Mouse (Mus musculus): ENCODE data around the gene E130114P18Rik. TPM values are rescaled to one million over a fixed set of nuclear protein-coding genes. Genes with fewer than 3 reads are reported as not detected.

E130114P18Rik gene
- polyA plus RNA-seq, 1 experiment from 2014 or later, result 11.0 TPM

- peaks cover 46% of the 10 kb centered on the region for H3K4me1 ChIP-seq
- peak overlapping the region; percentile 80; the same call in 1 of the 2 replicates for H3K4me3 ChIP-seq
- no peak overlapping the region for H3K27ac ChIP-seq
- peaks cover 75% of the 10 kb centered on the region for H3K27me3 ChIP-seq (ENCODE audit: low read depth, poor library complexity, severe bottlenecking)
- 37% methylated on average over 7 of the region's 7 CpGs for WGBS
- peaks cover 22% of the 10 kb centered on the region for H3K36me3 ChIP-seq
- H3K9me3 ChIP-seq (replicated peaks), result no peaks in the 10 kb centered on the region
- no peak for DNase-seq (ENCODE audit: low spot score)
Observed at GRCm38 (mm10) chr4:97780024-97780423, 2.1 kb upstream of the E130114P18Rik start.

GRCm38 (mm10) chr4:97779003-97779930, 1.4 kb upstream of the E130114P18Rik start:
- H3K4me3 ChIP-seq, result peak overlapping the region; percentile 80
- 5% methylated on average over 18 of the region's 18 CpGs for WGBS
- DNase-seq (ENCODE audit: low spot score), result no peak
- no peaks in the 10 kb centered on the region for H3K9me3 ChIP-seq (replicated peaks)
- H3K36me3 ChIP-seq, result peaks cover 19% of the 10 kb centered on the region
- H3K27me3 ChIP-seq (ENCODE audit: low read depth, poor library complexity, severe bottlenecking), result peaks cover 67% of the 10 kb centered on the region
- H3K4me1 ChIP-seq, result peaks cover 52% of the 10 kb centered on the region
- H3K27ac ChIP-seq, result peak overlapping the region; percentile 96

GRCm38 (mm10) chr4:97778211-97779002, 529 bp upstream of the E130114P18Rik start:
- peak overlapping the region; percentile 80 for H3K4me3 ChIP-seq
- peak; percentile 76 for DNase-seq (ENCODE audit: low spot score)
- WGBS, result under 1% methylated on average over 93 of the region's 94 CpGs
- H3K27ac ChIP-seq, result peak overlapping the region; percentile 96
- peaks cover 59% of the 10 kb centered on the region for H3K27me3 ChIP-seq (ENCODE audit: low read depth, poor library complexity, severe bottlenecking)
- no peaks in the 10 kb centered on the region for H3K9me3 ChIP-seq (replicated peaks)
- H3K4me1 ChIP-seq, result peaks cover 58% of the 10 kb centered on the region
- peaks cover 10% of the 10 kb centered on the region for H3K36me3 ChIP-seq

- WGBS, result under 1% methylated on average over 60 of the region's 77 CpGs
- DNase-seq (ENCODE audit: low spot score), result peak; percentile 76
- no peaks in the 10 kb centered on the region for H3K36me3 ChIP-seq
- H3K27me3 ChIP-seq (ENCODE audit: low read depth, poor library complexity, severe bottlenecking), result peaks cover 46% of the 10 kb centered on the region
- peak overlapping the region; percentile 96 for H3K27ac ChIP-seq
- peaks cover 60% of the 10 kb centered on the region for H3K4me1 ChIP-seq
- peak overlapping the region; percentile 80 for H3K4me3 ChIP-seq
- no peaks in the 10 kb centered on the region for H3K9me3 ChIP-seq (replicated peaks)
Observed at GRCm38 (mm10) chr4:97777081-97777705, 685 bp downstream of the E130114P18Rik start.

GRCm38 (mm10) chr4:97776388-97777080, 1.3 kb downstream of the E130114P18Rik start:
- H3K36me3 ChIP-seq, result no peaks in the 10 kb centered on the region
- H3K27me3 ChIP-seq (ENCODE audit: low read depth, poor library complexity, severe bottlenecking), result peaks cover 44% of the 10 kb centered on the region
- peaks cover 62% of the 10 kb centered on the region for H3K4me1 ChIP-seq
- H3K4me3 ChIP-seq, result peak overlapping the region; percentile 80
- under 1% methylated on average over 10 of the region's 10 CpGs for WGBS
- H3K27ac ChIP-seq, result peak overlapping the region; percentile 96
- H3K9me3 ChIP-seq (replicated peaks), result no peaks in the 10 kb centered on the region
- peak; percentile 61 for DNase-seq (ENCODE audit: low spot score)

GRCm38 (mm10) chr4:97775494-97776265, 2.2 kb downstream of the E130114P18Rik start:
- Histone ChIP-seq H3K4me3 (peak overlapping the region; percentile 80), H3K27me3 (ENCODE audit: low read depth, poor library complexity, severe bottlenecking) (peaks cover 36% of the 10 kb centered on the region), H3K27ac (peak overlapping the region; percentile 73), H3K36me3 (no peaks in the 10 kb centered on the region), H3K9me3 (replicated peaks) (no peaks in the 10 kb centered on the region), H3K4me1 (peaks cover 65% of the 10 kb centered on the region)
- peak; percentile 39 for DNase-seq (ENCODE audit: low spot score)
- under 1% methylated on average over 20 of the region's 20 CpGs for WGBS

GRCm38 (mm10) chr4:97775059-97775458, 2.8 kb downstream of the E130114P18Rik start:
- DNase-seq (ENCODE audit: low spot score), result peak; percentile 71
- Histone ChIP-seq H3K4me1 (peaks cover 63% of the 10 kb centered on the region), H3K27ac (peak overlapping the region; percentile 73), H3K9me3 (replicated peaks) (no peaks in the 10 kb centered on the region), H3K27me3 (ENCODE audit: low read depth, poor library complexity, severe bottlenecking) (peaks cover 29% of the 10 kb centered on the region), H3K4me3 (peak overlapping the region; percentile 80), H3K36me3 (no peaks in the 10 kb centered on the region)
- under 1% methylated on average over 13 of the region's 13 CpGs for WGBS

- peaks cover 24% of the 10 kb centered on the region for H3K27me3 ChIP-seq (ENCODE audit: low read depth, poor library complexity, severe bottlenecking)
- peaks cover 60% of the 10 kb centered on the region for H3K4me1 ChIP-seq
- H3K36me3 ChIP-seq, result no peaks in the 10 kb centered on the region
- H3K27ac ChIP-seq, result peak overlapping the region; percentile 73; the same call in 1 of the 2 replicates
- no peaks in the 10 kb centered on the region for H3K9me3 ChIP-seq (replicated peaks)
- peak overlapping the region; percentile 80; the same call in 1 of the 2 replicates for H3K4me3 ChIP-seq
- no peak for DNase-seq (ENCODE audit: low spot score)
- WGBS, result 22% methylated on average over 4 of the region's 4 CpGs
Observed at GRCm38 (mm10) chr4:97774446-97774950, 3.4 kb downstream of the E130114P18Rik start.

- Histone ChIP-seq H3K4me1 (peaks cover 57% of the 10 kb centered on the region), H3K27ac (peak overlapping the region; percentile 91; the same call in 1 of the 2 replicates), H3K36me3 (no peaks in the 10 kb centered on the region), H3K4me3 (peak overlapping the region; percentile 55; the same call in 1 of the 2 replicates), H3K9me3 (replicated peaks) (no peaks in the 10 kb centered on the region), H3K27me3 (ENCODE audit: low read depth, poor library complexity, severe bottlenecking) (peaks cover 18% of the 10 kb centered on the region)
- 64% methylated on average over 2 of the region's 2 CpGs for WGBS
- no peak for DNase-seq (ENCODE audit: low spot score)
Observed at GRCm38 (mm10) chr4:97773791-97774190, 4.1 kb downstream of the E130114P18Rik start.

- DNase-seq (ENCODE audit: low spot score), result peak; percentile 70
- Histone ChIP-seq H3K27ac (peak overlapping the region; percentile 91), H3K36me3 (no peaks in the 10 kb centered on the region), H3K9me3 (replicated peaks) (no peaks in the 10 kb centered on the region), H3K4me3 (peak overlapping the region; percentile 55), H3K27me3 (ENCODE audit: low read depth, poor library complexity, severe bottlenecking) (peaks cover 18% of the 10 kb centered on the region), H3K4me1 (peaks cover 51% of the 10 kb centered on the region)
- WGBS, result under 1% methylated on average over 14 of the region's 14 CpGs
Observed at GRCm38 (mm10) chr4:97773110-97773593, 4.7 kb downstream of the E130114P18Rik start.

GRCm38 (mm10) chr4:97772641-97773040, 5.2 kb downstream of the E130114P18Rik start, which contains the start of gene Nfia:
Gene Nfia, plus strand, starts transcription at chr4:97772734.
- H3K4me1 ChIP-seq, result peaks cover 46% of the 10 kb centered on the region
- H3K27ac ChIP-seq, result peak within 1 kb of the TSS; percentile 91
- 0% methylated on average over 9 of the region's 9 CpGs for WGBS
- peak within 1 kb of the TSS; percentile 55 for H3K4me3 ChIP-seq
- H3K27me3 ChIP-seq (ENCODE audit: low read depth, poor library complexity, severe bottlenecking), result peaks cover 18% of the 10 kb centered on the region
- no peak for DNase-seq (ENCODE audit: low spot score)
- H3K9me3 ChIP-seq (replicated peaks), result no peaks in the 10 kb centered on the region
- no peaks in the 10 kb centered on the region for H3K36me3 ChIP-seq
